Mouse (Mus musculus) limb, embryonic 10.5 days (tissue): Measurements from ENCODE around the gene Ly6g6d. TPM values are rescaled to one million over a fixed set of nuclear protein-coding genes. Genes with fewer than 3 reads are reported as not detected.

Experiments used
- polyA plus RNA-seq: library from polyadenylated mRNA; unstranded; fragments of >200 nt; fragmentation: Nextera tagmentation; extraction: Ambion mirVana; gene quantifications from 2 replicates; pipeline ENCODE4 v1.2.1, GENCODE M21; 2016

Ly6g6d gene
- polyA plus RNA-seq, 1 experiment from 2014 or later, result 1.1 TPM

Other genes starting within 250 kb of the Ly6g6d start
- gene Stk19, start 241.1 kb downstream of the Ly6g6d start, polyA plus RNA-seq, result 23.3 and 28.6 TPM in 2 replicates
- 77.5 and 83.5 TPM in 2 replicates for gene Dxo, start 241.0 kb downstream of the Ly6g6d start, polyA plus RNA-seq
- gene Skiv2l, start 227.9 kb downstream of the Ly6g6d start, polyA plus RNA-seq, result 57.5 and 65.0 TPM in 2 replicates
- 151 and 155 TPM in 2 replicates for gene Nelfe, start 227.7 kb downstream of the Ly6g6d start, polyA plus RNA-seq
- gene Cfb, start 215.5 kb downstream of the Ly6g6d start, polyA plus RNA-seq, result 2.1 and 2.5 TPM in 2 replicates
- 6.2 and 6.3 TPM in 2 replicates for gene Zbtb12, start 198.6 kb downstream of the Ly6g6d start, polyA plus RNA-seq
- 0.06 TPM in 1 of 2 replicates, not detected in the other for gene Gm20547, start 196.0 kb downstream of the Ly6g6d start, polyA plus RNA-seq
- gene C2, start 179.8 kb downstream of the Ly6g6d start, polyA plus RNA-seq, result 0.29 and 0.40 TPM in 2 replicates
- 109 and 116 TPM in 2 replicates for gene Ehmt2, start 179.6 kb downstream of the Ly6g6d start, polyA plus RNA-seq
- not detected in 2 replicates for gene Slc44a4, start 163.6 kb downstream of the Ly6g6d start, polyA plus RNA-seq
- gene Neu1, start 146.8 kb downstream of the Ly6g6d start, polyA plus RNA-seq, result 14.6 and 16.1 TPM in 2 replicates
- gene Hspa1b, start 118.8 kb downstream of the Ly6g6d start, polyA plus RNA-seq, result 0.08 and 0.14 TPM in 2 replicates
- gene Gm20481, start 108.2 kb downstream of the Ly6g6d start, polyA plus RNA-seq, result not detected in 2 replicates
- gene Hspa1a, start 105.9 kb downstream of the Ly6g6d start, polyA plus RNA-seq, result 1.1 and 1.4 TPM in 2 replicates
- gene Hspa1l, start 105.4 kb downstream of the Ly6g6d start, polyA plus RNA-seq, result 0.58 and 0.85 TPM in 2 replicates
- 320 and 365 TPM in 2 replicates for gene Lsm2, start 96.2 kb downstream of the Ly6g6d start, polyA plus RNA-seq
- gene Vars, start 77.1 kb downstream of the Ly6g6d start, polyA plus RNA-seq, result 222 and 267 TPM in 2 replicates
- 0.15 and 0.23 TPM in 2 replicates for gene Vwa7, start 61.5 kb downstream of the Ly6g6d start, polyA plus RNA-seq
- gene Sapcd1, start 50.0 kb downstream of the Ly6g6d start, polyA plus RNA-seq, result 1.2 and 1.4 TPM in 2 replicates
- gene Msh5, start 31.3 kb downstream of the Ly6g6d start, polyA plus RNA-seq, result 5.2 and 5.4 TPM in 2 replicates
- gene Clic1, start 28.1 kb downstream of the Ly6g6d start, polyA plus RNA-seq, result 174 and 186 TPM in 2 replicates
- 453 and 568 TPM in 2 replicates for gene Ddah2, start 19.0 kb downstream of the Ly6g6d start, polyA plus RNA-seq
- gene Ly6g6c, start 12.7 kb downstream of the Ly6g6d start, polyA plus RNA-seq, result not detected in 2 replicates
- gene Mpig6b, start 11.9 kb downstream of the Ly6g6d start, polyA plus RNA-seq, result 0.36 and 0.46 TPM in 2 replicates
- gene Ly6g6e, start 1.2 kb downstream of the Ly6g6d start, polyA plus RNA-seq, result 0.81 and 0.95 TPM in 2 replicates
- 0.56 and 0.66 TPM in 2 replicates for gene Ly6g6f, start 7.5 kb upstream of the Ly6g6d start, polyA plus RNA-seq
- 53.3 and 63.6 TPM in 2 replicates for gene Abhd16a, start 11.2 kb upstream of the Ly6g6d start, polyA plus RNA-seq
- gene Ly6g5c, start 30.2 kb upstream of the Ly6g6d start, polyA plus RNA-seq, result not detected in 2 replicates
- 1.4 and 1.7 TPM in 2 replicates for gene Ly6g5b, start 37.4 kb upstream of the Ly6g6d start, polyA plus RNA-seq
- gene Gpank1, start 43.4 kb upstream of the Ly6g6d start, polyA plus RNA-seq, result 33.9 and 35.8 TPM in 2 replicates
- 299 and 317 TPM in 2 replicates for gene Csnk2b, start 44.0 kb upstream of the Ly6g6d start, polyA plus RNA-seq
- gene D17H6S53E, start 48.3 kb upstream of the Ly6g6d start, polyA plus RNA-seq, result 8.4 and 8.5 TPM in 2 replicates
- gene Apom, start 54.0 kb upstream of the Ly6g6d start, polyA plus RNA-seq, result 0.39 and 0.56 TPM in 2 replicates
- 74.2 and 74.7 TPM in 2 replicates for gene Bag6, start 57.1 kb upstream of the Ly6g6d start, polyA plus RNA-seq
- gene Prrc2a, start 86.8 kb upstream of the Ly6g6d start, polyA plus RNA-seq, result 213 and 229 TPM in 2 replicates
- 1.5 and 1.8 TPM in 2 replicates for gene Aif1, start 98.0 kb upstream of the Ly6g6d start, polyA plus RNA-seq
- 1.6 and 2.0 TPM in 2 replicates for gene Lst1, start 110.4 kb upstream of the Ly6g6d start, polyA plus RNA-seq
- gene Ltb, start 116.4 kb upstream of the Ly6g6d start, polyA plus RNA-seq, result 0.38 and 0.45 TPM in 2 replicates
- gene Tnf, start 123.9 kb upstream of the Ly6g6d start, polyA plus RNA-seq, result 0.14 TPM in 1 of 2 replicates, not detected in the other
- not detected in 2 replicates for gene Lta, start 127.3 kb upstream of the Ly6g6d start, polyA plus RNA-seq
- 0.30 and 0.33 TPM in 2 replicates for gene Gm16181, start 142.8 kb upstream of the Ly6g6d start, polyA plus RNA-seq
- gene Atp6v1g2, start 155.6 kb upstream of the Ly6g6d start, polyA plus RNA-seq, result 4.5 and 5.2 TPM in 2 replicates
- 10.7 and 12.1 TPM in 2 replicates for gene Nfkbil1, start 157.7 kb upstream of the Ly6g6d start, polyA plus RNA-seq
- 749 and 792 TPM in 2 replicates for gene Ddx39b, start 163.7 kb upstream of the Ly6g6d start, polyA plus RNA-seq
- gene H2-D1, start 184.7 kb upstream of the Ly6g6d start, polyA plus RNA-seq, result 21.4 and 23.1 TPM in 2 replicates
- not detected in 2 replicates for gene H2-Q1, start 242.3 kb upstream of the Ly6g6d start, polyA plus RNA-seq